Mouse (Mus musculus): ENCODE results near the gene Gsg1.

DNA sequence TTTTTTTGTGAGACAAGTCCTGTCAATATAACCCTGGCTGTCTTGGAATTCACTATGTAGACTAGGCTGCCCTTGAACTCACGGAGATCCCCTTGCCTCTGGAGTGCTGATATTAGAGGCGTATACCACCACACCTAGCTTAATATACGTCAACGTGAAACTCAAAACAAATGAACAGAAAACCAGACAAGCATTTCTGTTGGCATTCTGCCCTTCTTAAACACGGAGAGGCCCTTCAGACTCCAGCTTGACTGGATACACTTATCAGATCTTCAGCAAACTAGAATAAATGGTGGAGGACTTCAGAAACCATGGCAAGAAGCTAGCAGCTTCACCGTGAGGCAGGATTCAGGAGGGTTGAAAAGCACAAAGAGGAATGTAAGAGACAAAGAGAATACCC is 40.0 kb upstream of the Gsg1 start:
- TF ChIP-seq CTCF (IDR thresholded peaks at IDR 0.05; ENCODE audit: low read depth) (no peak), EP300 (IDR thresholded peaks at IDR 0.05; ENCODE audit: low read depth) (no peak)

Data from heart, postnatal 0 days (tissue).